Mouse (Mus musculus) G1E (cell line): ENCODE data around the gene Osbpl9.

ENCODE experiments used
- CTCF ChIP-seq: IDR thresholded peaks from 2 replicates; pipeline ENCODE4 v1.5.1; 2012; ENCODE audit warnings: low read depth, low read length, inconsistent platforms, mixed read lengths
- GATA1 ChIP-seq: IDR thresholded peaks from 2 replicates; pipeline ENCODE4 v1.6.1; 2012; ENCODE audit warnings: borderline replicate concordance, low read length, inconsistent platforms, mixed read lengths
- GATA2 ChIP-seq: IDR thresholded peaks from 2 replicates; pipeline ENCODE4 v1.6.1; 2012; ENCODE audit warnings: low read depth, low read length, inconsistent platforms, borderline replicate concordance
- TAL1 ChIP-seq: conservative IDR thresholded peaks from 2 replicates; pipeline ENCODE4 v1.6.1; 2012; ENCODE audit warnings: low read depth, low read length, inconsistent platforms, mixed read lengths

DNA sequence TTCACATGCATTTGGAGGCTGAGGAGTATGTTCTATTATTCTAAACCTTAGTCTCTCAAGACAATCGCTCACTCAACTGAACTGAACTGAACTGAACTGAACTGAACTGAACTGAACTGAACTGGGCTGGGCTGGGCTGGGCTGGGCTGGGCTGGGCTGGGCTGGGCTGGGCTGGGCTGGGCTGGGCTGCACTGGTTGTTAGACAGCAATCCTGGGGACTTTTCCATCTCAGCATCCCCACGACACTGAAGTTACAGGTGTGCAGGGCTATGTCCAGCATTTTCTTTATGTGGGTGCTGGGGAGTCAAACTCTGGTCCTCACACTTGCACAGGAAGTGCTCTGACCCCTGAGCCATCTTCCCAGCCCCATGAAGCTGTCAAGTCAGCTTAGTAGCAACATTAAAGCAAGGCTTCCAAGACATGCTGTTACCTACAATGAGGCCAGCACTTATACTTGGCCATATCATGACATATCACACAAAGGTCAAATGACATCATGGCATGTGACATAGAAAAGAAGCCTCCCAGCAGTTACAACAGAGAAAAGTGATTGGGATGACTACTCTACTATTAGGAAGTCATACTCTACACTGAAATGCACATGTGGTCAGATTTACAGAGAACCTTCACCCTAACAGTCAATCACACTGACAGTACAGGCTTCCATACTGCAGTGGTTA lies 76.2 kb downstream of the Osbpl9 start:
- TF ChIP-seq CTCF (no peak), GATA1 (no peak), TAL1 (no peak), GATA2 (no peak)
